Mouse (Mus musculus) hindbrain, embryonic 10.5 days (tissue): ENCODE results near the gene Gm42906. TPM values are rescaled to one million over a fixed set of nuclear protein-coding genes. Genes with fewer than 3 reads are reported as not detected.

Experiments used
- DNase-seq: peaks from one replicate; pipeline ENCODE4 v3.0.0-alpha.2; 2017; ENCODE audit warnings: low spot score
- H3K27ac ChIP-seq: fragments of 300-500 bp; sonication (generic); 2 replicates; pipeline ENCODE4 v1.5.1; 2016; ENCODE audit warnings: mild to moderate bottlenecking, moderate library complexity
- H3K27me3 ChIP-seq: fragments of 300-500 bp; sonication (generic); 2 replicates; pipeline ENCODE4 v1.6.1; 2016; ENCODE audit warnings: mild to moderate bottlenecking; ENCODE audit not compliant: poor library complexity, insufficient read depth, severe bottlenecking
- H3K36me3 ChIP-seq: fragments of 300-500 bp; sonication (generic); 2 replicates; pipeline ENCODE4 v1.6.1; 2016; ENCODE audit warnings: mild to moderate bottlenecking, moderate library complexity
- H3K4me1 ChIP-seq: fragments of 300-500 bp; sonication (generic); replicated peaks from 2 replicates; pipeline ENCODE4 v1.6.1; 2016; ENCODE audit warnings: mild to moderate bottlenecking
- H3K4me3 ChIP-seq: fragments of 300-500 bp; sonication (generic); 2 replicates; pipeline ENCODE4 v1.5.1; 2016; ENCODE audit warnings: mild to moderate bottlenecking, moderate library complexity
- H3K9me3 ChIP-seq: fragments of 300-500 bp; sonication (generic); 2 replicates; pipeline ENCODE4 v1.6.1; 2016; ENCODE audit warnings: mild to moderate bottlenecking, moderate library complexity
- WGBS: fragments of 180-500 bp; shearing (Covaris S2); methylation state at CpG from one replicate; pipeline ENCODE4 v1.1.7; 2016; 5-methylcytosine and 5-hydroxymethylcytosine counted together
- polyA plus RNA-seq: library from polyadenylated mRNA; unstranded; fragments of >200 nt; fragmentation: Nextera tagmentation; extraction: Ambion mirVana; gene quantifications from 2 replicates; pipeline ENCODE4 v1.2.1, GENCODE M21; 2016

Gm42906 gene
- polyA plus RNA-seq, 1 experiment from 2014 or later, result not detected

GRCm38 (mm10) chr5:151162642-151163041 is 265.3 kb downstream of the Gm42906 start:
- peaks cover 14% of the 10 kb centered on the region for H3K4me1 ChIP-seq
- WGBS, result 92% methylated on average over 3 of the region's 3 CpGs
- no peaks in the 10 kb centered on the region for H3K9me3 ChIP-seq
- no peaks in the 10 kb centered on the region for H3K27me3 ChIP-seq
- no peaks in the 10 kb centered on the region for H3K36me3 ChIP-seq
- DNase-seq, result no peak
- no peak overlapping the region for H3K27ac ChIP-seq
- no peak overlapping the region for H3K4me3 ChIP-seq

GRCm38 (mm10) chr5:151155247-151155646 is 272.7 kb downstream of the Gm42906 start:
- Histone ChIP-seq H3K36me3 (no peaks in the 10 kb centered on the region), H3K9me3 (no peaks in the 10 kb centered on the region), H3K4me1 (peaks cover 14% of the 10 kb centered on the region), H3K27ac (peak overlapping the region; percentile 42), H3K27me3 (no peaks in the 10 kb centered on the region), H3K4me3 (no peak overlapping the region)
- 61% methylated on average over 1 of the region's 1 CpGs for WGBS
- DNase-seq, result no peak

GRCm38 (mm10) chr5:151154780-151155179 is 273.2 kb downstream of the Gm42906 start:
- Histone ChIP-seq H3K27ac (peak overlapping the region; percentile 42), H3K4me1 (peaks cover 14% of the 10 kb centered on the region), H3K27me3 (no peaks in the 10 kb centered on the region), H3K36me3 (no peaks in the 10 kb centered on the region), H3K4me3 (no peak overlapping the region), H3K9me3 (no peaks in the 10 kb centered on the region)
- no peak for DNase-seq
- WGBS, result 36% methylated on average over 3 of the region's 3 CpGs

- Histone ChIP-seq H3K4me1 (peaks cover 14% of the 10 kb centered on the region), H3K27ac (no peak overlapping the region), H3K36me3 (no peaks in the 10 kb centered on the region), H3K4me3 (no peak overlapping the region), H3K27me3 (no peaks in the 10 kb centered on the region), H3K9me3 (no peaks in the 10 kb centered on the region)
- DNase-seq, result no peak
- 75% methylated on average over 4 of the region's 4 CpGs for WGBS
These were observed 273.9 kb downstream of the Gm42906 start for GRCm38 (mm10) chr5:151154030-151154429.

- DNase-seq, result no peak
- Histone ChIP-seq H3K27ac (no peak overlapping the region), H3K9me3 (no peaks in the 10 kb centered on the region), H3K4me3 (no peak overlapping the region), H3K4me1 (peaks cover 14% of the 10 kb centered on the region), H3K36me3 (no peaks in the 10 kb centered on the region), H3K27me3 (no peaks in the 10 kb centered on the region)
- WGBS, result 96% methylated on average over 9 of the region's 9 CpGs
These were observed 276.4 kb downstream of the Gm42906 start for GRCm38 (mm10) chr5:151151549-151151948.

- no peak for DNase-seq
- no peaks in the 10 kb centered on the region for H3K27me3 ChIP-seq
- H3K4me1 ChIP-seq, result peaks cover 2% of the 10 kb centered on the region
- 79% methylated on average over 8 of the region's 8 CpGs for WGBS
- H3K9me3 ChIP-seq, result no peaks in the 10 kb centered on the region
- no peak overlapping the region for H3K4me3 ChIP-seq
- H3K27ac ChIP-seq, result no peak overlapping the region
- H3K36me3 ChIP-seq, result no peaks in the 10 kb centered on the region
These were observed 278.5 kb downstream of the Gm42906 start for GRCm38 (mm10) chr5:151149509-151149908.

GRCm38 (mm10) chr5:151148079-151148478 is 279.9 kb downstream of the Gm42906 start:
- WGBS, result 85% methylated on average over 4 of the region's 4 CpGs
- Histone ChIP-seq H3K27me3 (no peaks in the 10 kb centered on the region), H3K9me3 (no peaks in the 10 kb centered on the region), H3K36me3 (no peaks in the 10 kb centered on the region), H3K4me1 (peaks cover 15% of the 10 kb centered on the region), H3K27ac (no peak overlapping the region), H3K4me3 (no peak overlapping the region)
- DNase-seq, result no peak

GRCm38 (mm10) chr5:151145807-151146206 is 282.2 kb downstream of the Gm42906 start:
- Histone ChIP-seq H3K27me3 (no peaks in the 10 kb centered on the region), H3K4me3 (no peak overlapping the region), H3K9me3 (no peaks in the 10 kb centered on the region), H3K4me1 (peaks cover 31% of the 10 kb centered on the region), H3K36me3 (no peaks in the 10 kb centered on the region), H3K27ac (no peak overlapping the region)
- WGBS, result 81% methylated on average over 5 of the region's 5 CpGs
- DNase-seq, result no peak

GRCm38 (mm10) chr5:151143955-151144354 is 284.0 kb downstream of the Gm42906 start:
- no peak overlapping the region for H3K4me3 ChIP-seq
- no peaks in the 10 kb centered on the region for H3K27me3 ChIP-seq
- no peak for DNase-seq
- peak overlapping the region; percentile 87 for H3K27ac ChIP-seq
- H3K4me1 ChIP-seq, result peaks cover 31% of the 10 kb centered on the region
- H3K9me3 ChIP-seq, result no peaks in the 10 kb centered on the region
- H3K36me3 ChIP-seq, result no peaks in the 10 kb centered on the region
- 83% methylated on average over 5 of the region's 5 CpGs for WGBS

- H3K27ac ChIP-seq, result peak overlapping the region; percentile 87
- no peak overlapping the region for H3K4me3 ChIP-seq
- 18% methylated on average over 11 of the region's 11 CpGs for WGBS
These were observed 285.0 kb downstream of the Gm42906 start for GRCm38 (mm10) chr5:151142671-151143601.

GRCm38 (mm10) chr5:151142241-151142640 is 285.7 kb downstream of the Gm42906 start:
- DNase-seq, result no peak
- peak overlapping the region; percentile 87 for H3K27ac ChIP-seq
- H3K4me1 ChIP-seq, result peaks cover 31% of the 10 kb centered on the region
- H3K27me3 ChIP-seq, result no peaks in the 10 kb centered on the region
- H3K4me3 ChIP-seq, result no peak overlapping the region
- no peaks in the 10 kb centered on the region for H3K9me3 ChIP-seq
- 55% methylated on average over 5 of the region's 5 CpGs for WGBS
- no peaks in the 10 kb centered on the region for H3K36me3 ChIP-seq

More at GRCm38 (mm10) chr5:151142671-151143601, 285.0 kb downstream of the Gm42906 start:
- Histone ChIP-seq H3K4me1 (peaks cover 31% of the 10 kb centered on the region), H3K27me3 (no peaks in the 10 kb centered on the region), H3K9me3 (no peaks in the 10 kb centered on the region), H3K36me3 (no peaks in the 10 kb centered on the region)
- peak; percentile 50 for DNase-seq

GRCm38 (mm10) chr5:151137901-151138300 is 290.1 kb downstream of the Gm42906 start:
- no peaks in the 10 kb centered on the region for H3K27me3 ChIP-seq
- peaks cover 15% of the 10 kb centered on the region for H3K4me1 ChIP-seq
- H3K9me3 ChIP-seq, result no peaks in the 10 kb centered on the region
- no peaks in the 10 kb centered on the region for H3K36me3 ChIP-seq
- no peak for DNase-seq
- no peak overlapping the region for H3K27ac ChIP-seq
- WGBS, result 90% methylated on average over 5 of the region's 5 CpGs
- H3K4me3 ChIP-seq, result no peak overlapping the region

- 87% methylated on average over 4 of the region's 4 CpGs for WGBS
- Histone ChIP-seq H3K27me3 (no peaks in the 10 kb centered on the region), H3K27ac (no peak overlapping the region), H3K4me1 (peaks cover 9% of the 10 kb centered on the region), H3K36me3 (no peaks in the 10 kb centered on the region), H3K4me3 (no peak overlapping the region), H3K9me3 (no peaks in the 10 kb centered on the region)
- DNase-seq, result no peak
These were observed 290.7 kb downstream of the Gm42906 start for GRCm38 (mm10) chr5:151137311-151137710.
